Mouse (Mus musculus): Measurements from ENCODE around the gene Fibin. TPM values are rescaled to one million over a fixed set of nuclear protein-coding genes. Genes with fewer than 3 reads are reported as not detected.

Fibin gene
- polyA plus RNA-seq, 2 experiments: 0.24 to 0.28 TPM

- H3K36me3 ChIP-seq (replicated peaks; ENCODE audit: control insufficient read depth, insufficient read depth, low read depth): no peaks in the 10 kb centered on the region
- no peak overlapping the region for H3K4me3 ChIP-seq (ENCODE audit: insufficient read depth in 1 of 2, low read depth in 2 of 2, low read length in 2 of 2)
- DNase-seq (ENCODE audit: low read depth in 3 of 3, low spot score in 3 of 3) (no peak), ATAC-seq (ENCODE audit: insufficient read depth) (no peak)
- no peak overlapping the region for H3K4me2 ChIP-seq (ENCODE audit: low read depth)
- H3K9ac ChIP-seq (replicated peaks): no peak overlapping the region
- H3K9me3 ChIP-seq (ENCODE audit: control insufficient read depth, low read length): no peaks in the 10 kb centered on the region
- TF ChIP-seq EP300 (IDR thresholded peaks at IDR 0.05; ENCODE audit: low read depth) (no peak), CTCF (IDR thresholded peaks at IDR 0.05; ENCODE audit: low read depth) (no peak)
- no peak overlapping the region for H3K27ac ChIP-seq
- no peaks in the 10 kb centered on the region for H3K27me3 ChIP-seq (ENCODE audit: control insufficient read depth, insufficient read depth, low read length)
- 47% methylated on average over 2 of the region's 2 CpGs for WGBS (ENCODE audit: insufficient replicate concordance)
- H3K4me1 ChIP-seq (replicated peaks; ENCODE audit: control insufficient read depth in 2 of 2, insufficient read depth in 2 of 2, low read length in 1 of 2): no peaks in the 10 kb centered on the region
Measured at GRCm38 (mm10) chr2:110379811-110380210, 16.8 kb upstream of the Fibin start.

GRCm38 (mm10) chr2:110376660-110377059 is 13.7 kb upstream of the Fibin start:
- Histone ChIP-seq H3K4me3 (ENCODE audit: insufficient read depth in 1 of 2, low read depth in 2 of 2, low read length in 2 of 2) (no peak overlapping the region), H3K9me3 (ENCODE audit: control insufficient read depth, low read length) (no peaks in the 10 kb centered on the region), H3K36me3 (replicated peaks; ENCODE audit: control insufficient read depth, insufficient read depth, low read depth) (no peaks in the 10 kb centered on the region), H3K4me1 (replicated peaks; ENCODE audit: control insufficient read depth in 2 of 2, insufficient read depth in 2 of 2, low read length in 1 of 2) (no peaks in the 10 kb centered on the region), H3K27ac (no peak overlapping the region), H3K27me3 (ENCODE audit: control insufficient read depth, insufficient read depth, low read length) (no peaks in the 10 kb centered on the region), H3K9ac (replicated peaks) (no peak overlapping the region), H3K4me2 (ENCODE audit: low read depth) (no peak overlapping the region)
- 49% methylated on average over 1 of the region's 1 CpGs for WGBS (ENCODE audit: insufficient replicate concordance)
- no peak for DNase-seq (ENCODE audit: low read depth in 3 of 3, low spot score in 3 of 3)
- no peak for TF ChIP-seq EP300 (IDR thresholded peaks at IDR 0.05; ENCODE audit: low read depth)
- no peak for TF ChIP-seq CTCF (IDR thresholded peaks at IDR 0.05; ENCODE audit: low read depth)
- ATAC-seq (ENCODE audit: insufficient read depth): no peak

GRCm38 (mm10) chr2:110375475-110375874 is 12.5 kb upstream of the Fibin start:
- Histone ChIP-seq H3K4me3 (ENCODE audit: insufficient read depth in 1 of 2, low read depth in 2 of 2, low read length in 2 of 2) (no peak overlapping the region), H3K36me3 (replicated peaks; ENCODE audit: control insufficient read depth, insufficient read depth, low read depth) (no peaks in the 10 kb centered on the region), H3K27me3 (ENCODE audit: control insufficient read depth, insufficient read depth, low read length) (no peaks in the 10 kb centered on the region), H3K9ac (replicated peaks) (no peak overlapping the region), H3K27ac (no peak overlapping the region), H3K4me1 (replicated peaks; ENCODE audit: control insufficient read depth in 2 of 2, insufficient read depth in 2 of 2, low read length in 1 of 2) (no peaks in the 10 kb centered on the region), H3K9me3 (ENCODE audit: control insufficient read depth, low read length) (no peaks in the 10 kb centered on the region), H3K4me2 (ENCODE audit: low read depth) (no peak overlapping the region)
- no peak for DNase-seq (ENCODE audit: low read depth in 3 of 3, low spot score in 3 of 3)
- no peak for ATAC-seq (ENCODE audit: insufficient read depth)
- 82% methylated on average over 1 of the region's 1 CpGs for WGBS (ENCODE audit: insufficient replicate concordance)
- no peak for TF ChIP-seq EP300 (IDR thresholded peaks at IDR 0.05; ENCODE audit: low read depth)
- TF ChIP-seq CTCF (IDR thresholded peaks at IDR 0.05; ENCODE audit: low read depth): no peak

- ATAC-seq (ENCODE audit: insufficient read depth) (no peak), DNase-seq (ENCODE audit: low read depth in 3 of 3, low spot score in 3 of 3) (no peak)
- Histone ChIP-seq H3K9me3 (ENCODE audit: control insufficient read depth, low read length) (no peaks in the 10 kb centered on the region), H3K4me3 (ENCODE audit: insufficient read depth in 1 of 2, low read depth in 2 of 2, low read length in 2 of 2) (no peak overlapping the region), H3K9ac (replicated peaks) (no peak overlapping the region), H3K36me3 (replicated peaks; ENCODE audit: control insufficient read depth, insufficient read depth, low read depth) (no peaks in the 10 kb centered on the region), H3K4me1 (replicated peaks; ENCODE audit: control insufficient read depth in 2 of 2, insufficient read depth in 2 of 2, low read length in 1 of 2) (no peaks in the 10 kb centered on the region), H3K4me2 (ENCODE audit: low read depth) (no peak overlapping the region), H3K27me3 (ENCODE audit: control insufficient read depth, insufficient read depth, low read length) (no peaks in the 10 kb centered on the region), H3K27ac (no peak overlapping the region)
- TF ChIP-seq CTCF (IDR thresholded peaks at IDR 0.05; ENCODE audit: low read depth) (no peak), EP300 (IDR thresholded peaks at IDR 0.05; ENCODE audit: low read depth) (no peak)
- 56% methylated on average over 2 of the region's 2 CpGs for WGBS (ENCODE audit: insufficient replicate concordance)
Measured at GRCm38 (mm10) chr2:110373186-110373585, 10.2 kb upstream of the Fibin start.

- DNase-seq (ENCODE audit: low read depth in 3 of 3, low spot score in 3 of 3) (no peak), ATAC-seq (ENCODE audit: insufficient read depth) (no peak)
- Histone ChIP-seq H3K4me3 (ENCODE audit: insufficient read depth in 1 of 2, low read depth in 2 of 2, low read length in 2 of 2) (no peak overlapping the region), H3K36me3 (replicated peaks; ENCODE audit: control insufficient read depth, insufficient read depth, low read depth) (no peaks in the 10 kb centered on the region), H3K27me3 (ENCODE audit: control insufficient read depth, insufficient read depth, low read length) (no peaks in the 10 kb centered on the region; the same call in 1 of the 2 replicates), H3K9ac (replicated peaks) (no peak overlapping the region), H3K4me1 (replicated peaks; ENCODE audit: control insufficient read depth in 2 of 2, insufficient read depth in 2 of 2, low read length in 1 of 2) (no peaks in the 10 kb centered on the region), H3K4me2 (ENCODE audit: low read depth) (no peak overlapping the region), H3K9me3 (ENCODE audit: control insufficient read depth, low read length) (no peaks in the 10 kb centered on the region), H3K27ac (no peak overlapping the region)
- WGBS (ENCODE audit: insufficient replicate concordance): 14% methylated on average over 1 of the region's 1 CpGs
- TF ChIP-seq EP300 (IDR thresholded peaks at IDR 0.05; ENCODE audit: low read depth): no peak
- TF ChIP-seq CTCF (IDR thresholded peaks at IDR 0.05; ENCODE audit: low read depth): no peak
Measured at GRCm38 (mm10) chr2:110367382-110367887, 4.5 kb upstream of the Fibin start.
